Mouse (Mus musculus) Muller cell, postnatal 12 days (primary cell): Measurements from ENCODE around the gene Ankrd44.

Experiments used
- DNase-seq: peaks from one replicate; pipeline ENCODE4 v3.0.0-alpha.2; 2015; ENCODE audit errors: inconsistent ontology term

Gene Ankrd44

GRCm38 (mm10) chr1:54888449-54888848 is 37.7 kb downstream of the Ankrd44 start:
- DNase-seq = no peak

- DNase-seq = no peak
These were observed 38.3 kb downstream of the Ankrd44 start for GRCm38 (mm10) chr1:54887873-54888272.

- no peak for DNase-seq
These were observed 43.2 kb downstream of the Ankrd44 start for GRCm38 (mm10) chr1:54882856-54883467.

- DNase-seq = peak; percentile 36
These were observed 44.7 kb downstream of the Ankrd44 start for GRCm38 (mm10) chr1:54881523-54881922.

GRCm38 (mm10) chr1:54877423-54878073 is 48.6 kb downstream of the Ankrd44 start:
- DNase-seq = no peak

GRCm38 (mm10) chr1:54877014-54877413 is 49.2 kb downstream of the Ankrd44 start:
- no peak for DNase-seq

GRCm38 (mm10) chr1:54874094-54874493 is 52.1 kb downstream of the Ankrd44 start:
- DNase-seq = no peak

- DNase-seq = peak; percentile 32
These were observed 53.1 kb downstream of the Ankrd44 start for GRCm38 (mm10) chr1:54872857-54873616.

- DNase-seq = no peak
These were observed 54.9 kb downstream of the Ankrd44 start for GRCm38 (mm10) chr1:54871321-54871720.

- no peak for DNase-seq
These were observed 55.6 kb downstream of the Ankrd44 start for GRCm38 (mm10) chr1:54870634-54871033.

- peak; percentile 14 for DNase-seq
These were observed 59.0 kb downstream of the Ankrd44 start for GRCm38 (mm10) chr1:54867226-54867625.

GRCm38 (mm10) chr1:54866131-54866530 is 60.1 kb downstream of the Ankrd44 start:
- DNase-seq = no peak

GRCm38 (mm10) chr1:54864928-54865652 is 61.1 kb downstream of the Ankrd44 start:
- DNase-seq = no peak

GRCm38 (mm10) chr1:54860361-54860760 is 65.8 kb downstream of the Ankrd44 start:
- DNase-seq = no peak

GRCm38 (mm10) chr1:54859876-54860275 is 66.3 kb downstream of the Ankrd44 start:
- DNase-seq = no peak

GRCm38 (mm10) chr1:54858898-54859297 is 67.3 kb downstream of the Ankrd44 start:
- DNase-seq = no peak

- no peak for DNase-seq
These were observed 69.7 kb downstream of the Ankrd44 start for GRCm38 (mm10) chr1:54856502-54856901.

- DNase-seq = no peak
These were observed 70.2 kb downstream of the Ankrd44 start for GRCm38 (mm10) chr1:54855970-54856369.

- DNase-seq = no peak
These were observed 71.8 kb downstream of the Ankrd44 start for GRCm38 (mm10) chr1:54854388-54854787.

- peak; percentile 17 for DNase-seq
These were observed 72.7 kb downstream of the Ankrd44 start for GRCm38 (mm10) chr1:54853311-54854000.

- DNase-seq = no peak
These were observed 74.6 kb downstream of the Ankrd44 start for GRCm38 (mm10) chr1:54851610-54852009.
